Mouse (Mus musculus): ENCODE results near the gene Usp29. TPM values are rescaled to one million over a fixed set of nuclear protein-coding genes. Genes with fewer than 3 reads are reported as not detected.

Gene Usp29
- total RNA-seq, 2 experiments from 2014 or later: 28.8 to 29.5 TPM

DNA sequence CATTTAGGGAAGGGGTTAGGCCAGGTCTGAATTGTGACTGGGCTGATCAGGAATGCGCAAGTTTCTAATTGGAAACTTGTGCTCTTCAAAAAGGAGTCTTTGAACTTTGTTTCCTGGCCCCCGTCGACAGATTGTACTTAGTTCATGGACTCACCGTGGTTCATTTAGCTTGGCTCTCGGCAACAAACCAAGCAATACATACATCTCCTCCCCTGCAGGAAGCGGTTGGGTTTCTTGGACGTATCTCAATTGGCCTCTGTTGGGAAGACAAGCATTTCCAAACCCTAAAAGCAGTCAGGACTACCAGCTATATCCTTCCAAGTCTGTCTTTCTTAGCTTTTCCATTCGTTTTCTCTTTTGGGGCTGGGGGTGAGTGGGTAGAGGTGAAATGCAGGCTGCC is 84.6 kb downstream of the Usp29 start:
- DNase-seq (ENCODE audit: extremely low spot score in 1 of 2, low spot score in 1 of 2): no peak

DNA sequence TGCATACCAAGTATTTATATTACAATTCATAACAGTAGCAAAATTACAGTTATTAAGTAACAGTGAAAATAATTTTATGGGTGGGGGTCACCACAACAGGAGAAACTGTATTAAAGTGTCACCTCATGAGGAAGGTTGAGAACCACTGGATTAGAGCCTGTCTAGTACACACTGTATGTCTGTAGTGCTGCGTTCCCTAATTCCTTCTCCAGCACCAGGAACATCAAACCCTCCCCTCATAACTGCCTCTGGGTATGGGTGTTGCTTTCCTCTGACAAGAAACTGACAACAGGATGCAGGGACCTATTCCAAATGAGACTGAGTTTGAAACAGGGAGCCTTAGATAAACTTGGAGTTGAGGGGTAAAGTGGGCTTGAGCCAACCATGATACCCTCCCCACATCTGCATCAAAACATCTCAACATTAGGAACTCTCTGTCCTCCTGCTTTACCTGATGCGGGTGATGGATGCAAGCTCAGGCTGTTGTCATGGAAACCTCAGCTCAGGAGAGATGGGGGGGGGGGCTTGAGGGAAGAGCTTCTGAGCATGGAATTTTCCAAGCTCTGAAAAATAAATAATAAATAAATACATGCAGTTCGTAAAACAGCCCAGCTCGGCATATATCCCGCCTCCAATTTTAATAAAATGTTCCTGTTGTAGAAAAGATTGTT is 86.5 kb downstream of the Usp29 start:
- no peak for DNase-seq (ENCODE audit: extremely low spot score in 1 of 2, low spot score in 1 of 2)

DNA sequence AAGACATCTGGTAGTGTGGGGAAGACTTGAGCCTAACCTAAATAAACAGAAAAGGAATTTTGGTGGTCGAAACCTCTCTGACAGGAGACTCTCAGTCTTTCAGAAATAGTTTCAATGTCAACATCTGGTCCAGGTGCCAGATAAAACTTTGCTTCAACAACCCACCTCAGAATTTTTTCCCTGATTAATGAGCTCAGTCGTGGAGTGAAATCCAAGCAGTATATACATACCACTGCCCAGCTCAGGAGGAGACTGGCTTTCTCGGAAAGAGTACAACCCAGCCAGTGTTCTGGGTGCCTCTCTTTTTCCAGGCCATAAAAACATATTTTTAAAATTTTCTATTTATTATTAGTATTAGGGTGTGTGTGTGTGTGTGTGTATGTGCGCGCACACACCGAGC is 89.9 kb downstream of the Usp29 start:
- no peak for DNase-seq (ENCODE audit: extremely low spot score in 1 of 2, low spot score in 1 of 2)

DNA sequence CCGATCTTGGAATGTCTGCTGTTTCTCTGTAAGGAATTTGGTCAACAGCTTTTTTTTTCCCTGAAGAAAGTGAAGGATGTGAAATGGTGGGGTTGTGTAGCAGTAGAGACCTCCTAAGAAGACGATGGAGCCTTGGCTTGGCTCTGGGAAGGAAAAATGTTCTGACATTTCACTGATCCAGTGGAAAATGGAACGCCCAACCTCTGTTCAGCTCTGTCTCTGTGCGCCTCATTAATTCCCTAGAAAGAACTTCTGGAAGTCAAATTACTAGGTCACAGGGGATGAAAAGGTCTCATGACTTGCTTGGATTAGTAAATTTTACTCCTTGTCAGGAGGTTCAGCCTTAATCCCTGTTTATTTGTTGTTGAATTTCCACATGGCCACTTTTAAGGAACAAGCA is 92.3 kb downstream of the Usp29 start:
- no peak for DNase-seq (ENCODE audit: extremely low spot score in 1 of 2, low spot score in 1 of 2)

DNA sequence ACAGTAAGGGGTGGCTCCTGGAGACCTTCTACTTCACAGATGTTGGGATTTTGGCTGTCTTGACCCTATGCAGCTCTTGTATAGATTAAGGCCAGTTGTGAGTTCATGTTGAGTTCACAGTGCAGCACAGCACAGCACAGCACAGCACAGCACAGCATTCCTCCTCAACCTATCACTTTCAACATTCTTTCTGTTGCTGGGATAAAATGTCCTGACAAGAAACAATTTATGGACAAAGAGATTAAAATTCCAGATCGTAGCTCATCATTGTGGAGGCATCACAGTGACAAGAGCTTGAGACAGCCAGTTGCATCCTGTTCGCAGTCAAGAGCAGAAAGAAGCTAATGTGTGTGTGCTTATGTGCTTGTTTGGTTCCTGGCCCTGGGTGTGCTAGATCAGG is 93.3 kb downstream of the Usp29 start:
- no peak for DNase-seq (ENCODE audit: extremely low spot score in 1 of 2, low spot score in 1 of 2)

DNA sequence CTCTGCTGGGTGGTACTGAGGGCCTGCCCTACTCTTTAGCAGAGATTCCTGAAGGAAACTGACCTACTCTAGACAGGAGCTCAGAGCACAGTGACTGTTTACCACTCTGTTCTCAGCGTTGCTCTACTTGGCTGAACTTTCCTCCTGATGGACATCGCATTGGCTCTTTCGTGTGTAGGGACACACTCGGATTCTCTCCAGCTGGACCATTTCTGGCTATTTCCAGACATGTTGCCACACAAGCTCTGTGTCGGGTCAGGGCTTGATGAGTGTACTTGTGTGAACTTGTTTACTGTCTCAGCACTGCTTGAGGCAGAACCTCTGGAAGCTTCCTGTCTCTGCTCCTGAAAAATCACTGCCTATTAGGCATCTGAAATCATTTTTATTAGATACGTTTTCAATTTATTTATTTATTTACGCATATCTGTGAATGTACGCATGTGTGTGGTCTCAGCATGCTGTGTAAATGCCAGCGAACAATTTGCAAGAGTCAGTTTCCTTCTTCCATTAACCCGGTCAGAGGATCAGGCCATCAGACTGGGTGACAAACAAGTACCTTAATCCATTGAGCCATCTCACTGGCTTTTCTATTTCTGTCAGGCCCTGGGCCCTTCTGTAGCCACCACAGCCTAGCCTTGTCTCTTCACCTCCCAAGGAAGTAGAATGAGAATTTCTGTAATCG is 95.7 kb downstream of the Usp29 start:
- no peak for DNase-seq (ENCODE audit: extremely low spot score in 1 of 2, low spot score in 1 of 2)

DNA sequence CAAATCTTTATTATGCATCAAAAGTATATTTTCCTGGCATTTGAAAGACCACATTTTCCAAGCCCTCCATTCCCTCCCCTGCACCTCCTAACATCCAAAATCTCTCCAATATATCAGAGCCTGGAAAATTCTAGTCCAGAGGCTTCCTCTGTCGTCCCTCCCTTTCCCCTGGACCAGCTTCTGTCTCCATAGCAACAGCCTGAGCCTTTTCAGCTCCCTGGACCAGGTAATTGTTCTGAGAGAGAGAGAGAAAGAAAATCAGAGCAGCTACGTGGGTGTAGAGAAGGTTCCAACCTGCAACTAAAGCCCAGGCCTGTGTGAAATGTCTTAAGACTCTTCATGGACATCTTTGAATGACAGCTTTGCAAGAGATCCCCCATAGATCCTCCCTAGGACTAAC is 98.8 kb downstream of the Usp29 start:
- DNase-seq (ENCODE audit: extremely low spot score in 1 of 2, low spot score in 1 of 2): no peak

DNA sequence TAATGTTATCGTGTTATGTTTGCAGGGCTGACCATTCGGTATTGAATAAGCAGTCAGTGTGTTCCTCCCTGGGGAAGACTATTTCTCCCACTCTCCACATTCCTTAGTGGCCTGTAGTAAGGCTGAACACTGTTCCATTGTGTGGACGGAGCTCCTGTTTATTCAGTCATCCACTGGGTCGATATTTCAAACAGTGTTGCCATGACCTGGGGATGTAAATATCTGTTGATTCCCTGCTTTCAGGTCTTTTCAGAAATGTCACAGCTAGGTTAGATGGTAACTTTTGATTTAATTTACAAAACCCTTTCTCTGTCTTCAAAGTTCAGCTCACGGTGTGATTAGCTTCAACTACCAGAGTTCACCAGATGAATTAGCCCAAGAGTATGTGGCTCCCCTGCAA is 104.6 kb downstream of the Usp29 start:
- DNase-seq (ENCODE audit: extremely low spot score in 1 of 2, low spot score in 1 of 2): no peak

DNA sequence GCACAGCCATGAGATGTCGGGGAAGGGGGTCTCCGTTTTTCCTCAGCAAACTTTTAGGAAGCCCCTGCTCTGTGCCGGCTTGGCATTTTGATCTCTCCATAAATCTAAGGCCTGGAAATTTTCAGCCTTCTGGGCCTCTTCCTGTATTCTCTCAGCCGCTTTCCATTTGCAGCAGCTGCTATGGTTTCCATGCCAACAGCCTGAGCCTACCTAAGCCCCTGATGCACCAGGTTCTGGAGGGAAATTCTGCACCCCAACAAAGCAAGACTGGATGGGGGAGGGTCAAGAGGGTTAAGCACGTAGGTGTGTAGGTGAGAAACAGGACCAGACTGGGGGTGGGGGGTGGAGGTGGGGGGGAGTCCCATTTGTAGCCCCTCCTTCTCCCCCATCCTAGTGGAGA is 105.0 kb downstream of the Usp29 start:
- DNase-seq (ENCODE audit: extremely low spot score in 1 of 2, low spot score in 1 of 2): no peak

DNA sequence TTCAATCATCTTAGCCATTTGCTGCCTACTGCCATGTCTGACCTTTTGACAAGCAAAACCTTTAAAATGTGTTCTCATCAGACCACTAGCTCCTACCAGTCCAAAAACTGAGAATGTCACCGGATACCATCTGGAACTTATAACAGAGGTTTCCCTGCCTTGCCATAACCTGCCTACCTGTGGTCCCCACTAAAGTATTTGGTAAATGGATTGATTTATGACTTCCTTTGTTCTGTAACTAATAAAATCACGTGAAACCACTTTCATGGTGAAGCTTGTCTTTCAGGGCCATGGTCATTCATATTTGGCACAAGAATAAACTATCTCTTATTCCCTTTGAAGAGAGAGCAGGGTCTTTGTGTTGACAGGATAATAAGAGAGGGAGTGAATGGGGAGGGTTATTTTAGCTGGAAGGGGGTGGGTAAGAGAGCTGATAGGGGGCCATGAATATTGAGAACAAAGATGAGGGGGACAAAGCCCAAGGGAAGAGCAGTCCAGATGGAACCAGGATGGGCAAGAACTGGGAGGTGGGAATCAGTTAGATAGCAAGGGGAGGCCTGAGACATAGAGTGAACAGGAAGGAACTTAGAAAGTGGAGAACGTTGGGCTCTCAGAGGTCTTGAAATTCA is 107.0 kb downstream of the Usp29 start:
- no peak for DNase-seq (ENCODE audit: extremely low spot score in 1 of 2, low spot score in 1 of 2)

DNA sequence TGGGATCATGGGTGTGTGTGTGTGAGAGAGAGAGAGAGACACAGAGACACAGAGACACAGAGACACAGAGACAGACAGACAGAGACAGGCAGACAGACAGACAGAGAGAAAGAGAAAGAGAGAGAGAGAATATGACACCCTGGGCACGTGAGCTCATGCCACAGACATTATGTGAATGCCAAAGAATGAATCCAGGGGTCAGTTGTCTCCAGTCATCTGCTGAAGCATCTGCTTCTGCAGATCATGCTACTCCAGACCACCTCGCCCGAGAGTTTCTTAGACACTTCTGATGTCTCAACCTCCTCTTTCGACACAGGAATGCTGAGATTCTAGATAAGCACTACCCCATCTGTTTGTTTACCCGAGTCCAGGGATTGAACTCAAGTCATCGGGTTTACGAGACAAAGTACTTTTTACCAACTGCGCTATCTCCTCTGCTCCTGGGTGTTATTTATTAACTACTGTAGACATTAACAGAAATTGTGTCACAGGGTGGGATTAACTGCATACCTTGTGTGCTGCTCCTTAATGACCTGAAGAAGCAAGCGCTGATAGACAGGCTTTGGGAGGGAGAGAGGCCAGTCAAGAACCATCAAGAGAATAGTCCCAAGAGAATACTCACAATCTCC is 107.7 kb downstream of the Usp29 start:
- no peak for DNase-seq (ENCODE audit: extremely low spot score in 1 of 2, low spot score in 1 of 2)

DNA sequence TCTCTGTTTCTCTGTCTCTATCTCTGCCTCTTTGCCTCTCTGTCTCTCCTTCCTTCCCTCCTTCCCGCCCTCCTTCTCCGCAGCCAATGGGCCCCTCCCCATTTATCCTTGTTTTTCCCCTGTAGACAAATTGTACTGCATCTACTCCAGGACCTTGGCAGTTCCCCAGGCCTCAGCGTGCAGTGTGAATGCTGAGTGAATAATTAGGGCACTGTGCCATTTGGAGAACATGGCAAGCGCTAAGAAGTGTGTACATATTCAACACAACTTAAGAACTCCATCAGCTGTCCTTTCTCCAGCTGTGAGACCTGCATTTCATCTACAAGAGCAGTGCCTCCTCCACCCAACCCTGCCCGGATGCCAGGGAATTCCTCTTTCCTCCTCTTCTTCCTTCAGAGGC is 110.5 kb downstream of the Usp29 start:
- DNase-seq (ENCODE audit: extremely low spot score in 1 of 2, low spot score in 1 of 2): peak in 1 of 2 experiments; percentile 34

DNA sequence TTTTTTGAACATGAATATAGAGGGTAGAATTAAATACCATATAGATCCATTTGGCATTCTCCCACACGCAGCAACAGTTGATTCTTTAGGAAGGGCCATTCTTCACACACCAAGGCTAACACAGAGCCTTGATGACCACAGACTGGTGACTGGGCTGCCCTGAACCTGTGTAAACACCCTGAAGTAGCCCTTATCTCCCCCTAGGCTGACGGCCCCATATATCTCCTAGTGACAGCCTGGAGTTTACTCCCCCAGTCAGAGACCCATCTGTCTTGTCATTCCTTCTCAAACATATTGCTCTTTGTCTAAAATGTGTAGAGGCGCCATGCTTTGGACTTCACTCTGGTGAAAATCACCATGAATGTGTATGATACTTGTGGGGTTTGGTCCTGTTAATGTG is 119.1 kb downstream of the Usp29 start:
- DNase-seq (ENCODE audit: extremely low spot score in 1 of 2, low spot score in 1 of 2): no peak

DNA sequence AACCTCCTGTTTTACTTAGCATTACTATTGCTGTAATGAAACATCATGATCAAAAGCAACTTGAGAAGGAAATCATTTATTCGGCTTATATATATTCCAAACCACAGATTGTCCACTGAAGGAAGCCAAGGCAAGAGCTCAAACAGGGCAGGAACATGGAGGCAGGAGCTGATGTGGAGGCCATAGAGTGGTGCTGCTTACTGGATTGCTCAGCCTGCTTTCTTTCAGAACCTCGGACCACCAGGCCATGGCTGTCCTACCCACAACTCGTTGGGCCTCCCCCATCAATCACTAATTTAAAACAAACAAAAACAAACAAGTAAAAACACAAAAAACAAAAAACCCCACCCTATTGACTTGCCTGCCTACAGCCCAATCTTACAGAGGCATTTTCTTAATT is 119.9 kb downstream of the Usp29 start:
- DNase-seq (ENCODE audit: extremely low spot score in 1 of 2, low spot score in 1 of 2): no peak

DNA sequence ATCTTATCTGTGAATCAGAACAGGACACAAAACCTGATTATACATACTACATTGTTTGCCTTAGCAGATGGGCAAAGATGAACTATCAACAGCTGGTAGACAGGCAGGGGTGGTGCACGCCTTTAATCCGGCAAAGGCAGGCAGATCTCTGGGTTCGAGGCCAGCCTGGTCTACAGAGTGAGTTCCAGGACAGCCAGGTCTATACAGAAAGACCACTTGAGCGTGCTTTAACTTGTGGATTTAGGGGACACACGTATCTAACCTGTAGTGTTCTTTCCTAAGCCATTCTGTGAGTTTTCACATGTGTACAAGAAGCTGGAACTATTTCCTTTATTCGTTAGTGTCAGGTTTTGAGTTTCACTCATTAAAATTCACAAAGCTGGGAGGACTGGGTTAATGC is 120.9 kb downstream of the Usp29 start:
- DNase-seq (ENCODE audit: extremely low spot score in 1 of 2, low spot score in 1 of 2): no peak

DNA sequence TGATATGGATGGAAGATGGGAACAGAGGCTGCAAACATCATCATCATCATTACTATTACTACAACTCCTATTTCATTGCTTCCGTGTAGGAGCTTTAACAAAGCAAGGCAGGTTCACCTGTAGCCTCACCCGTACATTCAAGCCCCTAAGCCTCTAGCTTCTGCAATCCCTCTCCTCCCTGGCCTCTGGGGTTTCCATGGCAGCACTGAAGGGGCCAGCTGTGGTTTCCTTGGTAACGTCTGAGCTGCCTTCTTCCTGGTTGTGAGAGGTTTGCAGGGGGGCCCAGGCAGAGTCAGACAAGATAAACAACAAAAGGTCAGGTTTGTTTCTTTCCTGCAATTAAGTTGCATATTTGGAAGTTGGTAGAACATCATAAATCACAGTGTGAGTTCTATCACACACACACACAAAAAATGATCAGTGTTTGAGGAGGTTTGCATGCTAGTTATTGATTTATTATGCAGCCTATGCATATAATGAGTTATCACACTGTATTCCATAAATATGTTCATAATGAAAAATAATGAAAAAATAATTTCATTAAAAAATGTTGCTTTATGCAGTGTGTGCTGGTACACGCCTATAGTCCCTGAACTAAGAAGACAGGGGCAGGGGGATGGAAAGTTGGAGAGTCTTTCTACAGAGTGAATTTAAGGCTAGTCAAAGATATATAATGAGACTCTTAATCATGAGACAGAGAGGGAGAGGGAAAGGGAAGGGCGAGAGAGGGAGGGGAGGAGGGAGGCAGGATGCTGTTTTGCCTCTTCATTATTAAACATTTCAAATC is 121.5 kb downstream of the Usp29 start:
- DNase-seq (ENCODE audit: extremely low spot score in 1 of 2, low spot score in 1 of 2): no peak

DNA sequence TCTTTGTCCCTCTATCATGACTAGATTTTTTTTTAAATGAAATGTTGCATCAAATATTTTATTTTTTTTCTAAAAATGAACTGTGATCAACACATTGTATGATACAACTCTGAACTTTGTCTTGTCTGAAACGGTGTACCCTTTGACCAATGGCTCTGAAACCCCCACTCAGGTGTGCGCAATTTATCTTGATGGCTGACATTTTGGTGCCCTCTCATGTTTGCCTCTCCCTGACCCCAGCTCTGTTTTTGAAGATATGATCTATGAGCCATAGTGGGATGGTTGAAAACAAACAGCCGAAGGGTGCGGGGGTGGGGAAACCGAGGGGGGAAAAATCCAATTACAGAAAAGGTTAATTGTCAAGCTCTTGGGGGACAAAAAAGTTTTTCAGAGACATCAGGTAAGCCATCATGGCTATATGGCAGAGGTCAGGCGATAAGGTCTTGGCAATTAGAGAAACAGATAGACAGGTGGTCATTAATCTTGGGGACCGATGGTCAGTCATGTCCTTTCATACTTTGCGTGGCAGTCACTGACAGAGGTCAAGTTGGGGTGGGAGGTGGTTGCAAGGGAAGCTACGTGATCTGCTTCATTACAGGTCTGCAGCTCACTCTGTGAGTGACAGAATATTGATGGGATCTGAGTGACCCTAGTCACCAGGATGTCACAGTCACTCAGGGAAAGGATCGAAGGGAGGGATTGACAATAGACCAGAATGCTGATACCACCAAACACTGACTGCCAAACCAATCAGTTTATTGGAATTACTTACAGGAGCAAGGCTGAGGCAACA is 125.4 kb downstream of the Usp29 start:
- DNase-seq (ENCODE audit: extremely low spot score in 1 of 2, low spot score in 1 of 2): no peak

DNA sequence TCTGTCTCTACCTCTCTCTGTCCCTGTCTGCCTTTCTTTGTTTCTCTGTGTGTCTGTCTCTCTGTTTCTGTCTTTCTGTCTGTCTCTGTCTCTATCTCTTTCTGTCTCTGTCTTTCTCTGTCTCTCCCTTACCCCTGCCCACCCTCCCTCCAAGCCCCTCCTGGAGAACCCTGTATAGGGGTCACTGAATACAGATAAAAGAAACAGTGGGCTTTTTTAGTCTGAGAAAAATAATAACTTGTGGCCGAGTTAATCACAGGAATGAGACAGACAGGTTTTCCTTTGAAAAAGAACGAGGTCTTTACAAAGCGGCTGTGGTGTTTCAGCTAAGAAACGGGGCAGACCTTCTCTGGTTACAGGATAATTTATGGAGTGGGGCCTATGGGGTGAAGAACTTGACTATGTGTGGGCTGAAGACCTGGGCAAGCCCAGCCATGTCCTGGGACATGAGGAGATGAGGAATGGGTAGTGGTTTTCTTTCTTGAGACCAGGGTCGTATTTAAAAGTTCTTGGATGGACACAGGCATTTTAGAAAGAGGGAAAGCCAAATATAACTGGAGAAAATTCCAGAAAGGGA is 128.4 kb downstream of the Usp29 start:
- DNase-seq (ENCODE audit: extremely low spot score in 1 of 2, low spot score in 1 of 2): no peak

DNA sequence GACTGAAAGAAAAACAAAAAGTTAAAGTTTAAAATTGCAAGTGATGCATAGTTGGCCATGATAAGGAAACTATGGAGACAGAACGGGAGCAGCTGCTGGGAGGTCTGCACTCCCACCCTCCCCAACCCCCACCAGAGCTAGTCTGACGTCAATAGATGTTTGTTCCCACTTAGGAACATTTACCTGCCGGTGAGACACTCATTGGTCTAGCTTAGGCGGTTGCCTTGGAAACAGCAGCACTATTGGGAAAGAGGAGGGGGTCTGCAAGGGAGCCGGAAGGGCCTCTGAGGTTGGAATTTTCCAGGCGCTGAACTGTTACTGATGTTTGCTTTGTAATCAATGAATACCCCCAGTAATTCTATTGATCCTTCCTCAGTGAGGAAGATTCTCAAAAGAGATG is 130.3 kb downstream of the Usp29 start:
- no peak for DNase-seq (ENCODE audit: extremely low spot score in 1 of 2, low spot score in 1 of 2)

DNA sequence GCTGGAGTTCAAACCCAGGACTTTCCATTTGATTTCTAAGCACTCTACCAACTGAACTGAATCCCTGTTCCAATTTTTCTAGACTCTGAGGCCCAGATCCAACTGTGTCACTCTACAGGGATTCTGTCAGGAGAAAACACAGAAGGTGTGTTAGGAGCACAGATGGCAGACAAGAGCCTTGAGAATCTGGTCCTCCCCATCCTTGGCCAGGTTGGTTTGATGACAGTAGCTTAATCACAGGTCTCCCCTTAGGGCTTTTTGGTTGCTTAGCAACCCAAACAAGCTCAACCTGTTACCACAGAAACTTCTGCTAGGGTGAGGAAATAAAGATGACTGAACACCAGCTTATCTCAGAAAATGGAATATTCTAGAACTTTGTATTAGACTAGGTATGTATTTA is 136.0 kb downstream of the Usp29 start:
- no peak for DNase-seq (ENCODE audit: extremely low spot score in 1 of 2, low spot score in 1 of 2)

Measured in layer of hippocampus, postnatal 25 days (tissue).